Mouse (Mus musculus): ENCODE measurements around the gene Taok2. TPM values are rescaled to one million over a fixed set of nuclear protein-coding genes. Genes with fewer than 3 reads are reported as not detected.

Gene Taok2
- polyA plus RNA-seq, 1 experiment from 2014 or later: 52.8 TPM

Other genes starting within 250 kb of the Taok2 start
- 54.9 and 56.5 TPM in 2 replicates for gene Sgf29, start 235.4 kb downstream of the Taok2 start, polyA plus RNA-seq (2015; fragmentation: Nextera tagmentation; extraction: Ambion mirVana)
- 11.9 and 12.0 TPM in 2 replicates for gene Sult1a1, start 208.3 kb downstream of the Taok2 start, polyA plus RNA-seq (2015; fragmentation: Nextera tagmentation; extraction: Ambion mirVana)
- gene Bola2, start 189.3 kb downstream of the Taok2 start, polyA plus RNA-seq (2015; fragmentation: Nextera tagmentation; extraction: Ambion mirVana): 130 and 133 TPM in 2 replicates
- 13.4 and 15.0 TPM in 2 replicates for gene Slx1b, start 188.9 kb downstream of the Taok2 start, polyA plus RNA-seq (2015; fragmentation: Nextera tagmentation; extraction: Ambion mirVana)
- gene Coro1a, start 176.9 kb downstream of the Taok2 start, polyA plus RNA-seq (2015; fragmentation: Nextera tagmentation; extraction: Ambion mirVana): 119 and 125 TPM in 2 replicates
- gene Mapk3, start 125.1 kb downstream of the Taok2 start, polyA plus RNA-seq (2015; fragmentation: Nextera tagmentation; extraction: Ambion mirVana): 114 and 119 TPM in 2 replicates
- 1.4 and 1.5 TPM in 2 replicates for gene Gdpd3, start 118.4 kb downstream of the Taok2 start, polyA plus RNA-seq (2015; fragmentation: Nextera tagmentation; extraction: Ambion mirVana)
- gene Ypel3, start 107.7 kb downstream of the Taok2 start, polyA plus RNA-seq (2015; fragmentation: Nextera tagmentation; extraction: Ambion mirVana): 187 and 200 TPM in 2 replicates
- 0.29 and 0.55 TPM in 2 replicates for gene Tbx6, start 103.2 kb downstream of the Taok2 start, polyA plus RNA-seq (2015; fragmentation: Nextera tagmentation; extraction: Ambion mirVana)
- gene Ppp4c, start 92.2 kb downstream of the Taok2 start, polyA plus RNA-seq (2015; fragmentation: Nextera tagmentation; extraction: Ambion mirVana): 157 and 165 TPM in 2 replicates
- 52.8 and 59.4 TPM in 2 replicates for gene Fam57b, start 87.0 kb downstream of the Taok2 start, polyA plus RNA-seq (2015; fragmentation: Nextera tagmentation; extraction: Ambion mirVana)
- 0.49 TPM in 1 of 2 replicates, not detected in the other for gene 4930451I11Rik, start 53.1 kb downstream of the Taok2 start, polyA plus RNA-seq (2015; fragmentation: Nextera tagmentation; extraction: Ambion mirVana)
- 31.1 and 34.0 TPM in 2 replicates for gene Doc2a, start 37.3 kb downstream of the Taok2 start, polyA plus RNA-seq (2015; fragmentation: Nextera tagmentation; extraction: Ambion mirVana)
- gene Hirip3, start 22.7 kb downstream of the Taok2 start, polyA plus RNA-seq (2015; fragmentation: Nextera tagmentation; extraction: Ambion mirVana): 21.1 and 23.6 TPM in 2 replicates
- 88.3 and 100 TPM in 2 replicates for gene Ino80e, start 22.3 kb downstream of the Taok2 start, polyA plus RNA-seq (2015; fragmentation: Nextera tagmentation; extraction: Ambion mirVana)
- 34.0 and 35.9 TPM in 2 replicates for gene Tmem219, start 38.2 kb upstream of the Taok2 start, polyA plus RNA-seq (2015; fragmentation: Nextera tagmentation; extraction: Ambion mirVana)
- 126 and 134 TPM in 2 replicates for gene Kctd13, start 44.2 kb upstream of the Taok2 start, polyA plus RNA-seq (2015; fragmentation: Nextera tagmentation; extraction: Ambion mirVana)
- 9.4 and 11.5 TPM in 2 replicates for gene Asphd1, start 64.9 kb upstream of the Taok2 start, polyA plus RNA-seq (2015; fragmentation: Nextera tagmentation; extraction: Ambion mirVana)
- gene Sez6l2, start 65.9 kb upstream of the Taok2 start, polyA plus RNA-seq (2015; fragmentation: Nextera tagmentation; extraction: Ambion mirVana): 54.9 and 56.7 TPM in 2 replicates
- gene Cdipt, start 91.2 kb upstream of the Taok2 start, polyA plus RNA-seq (2015; fragmentation: Nextera tagmentation; extraction: Ambion mirVana): 160 and 162 TPM in 2 replicates
- gene Cdiptos, start 91.4 kb upstream of the Taok2 start, polyA plus RNA-seq (2015; fragmentation: Nextera tagmentation; extraction: Ambion mirVana): 1.2 and 1.6 TPM in 2 replicates
- 3.9 and 4.8 TPM in 2 replicates for gene Mvp, start 129.9 kb upstream of the Taok2 start, polyA plus RNA-seq (2015; fragmentation: Nextera tagmentation; extraction: Ambion mirVana)
- gene Pagr1b, start 131.8 kb upstream of the Taok2 start, polyA plus RNA-seq (2015; fragmentation: Nextera tagmentation; extraction: Ambion mirVana): 0.31 TPM in 1 of 2 replicates, not detected in the other
- 26.9 and 55.8 TPM in 2 replicates for gene Pagr1a, start 132.6 kb upstream of the Taok2 start, polyA plus RNA-seq (2015; fragmentation: Nextera tagmentation; extraction: Ambion mirVana)
- gene Gm42742, start 136.4 kb upstream of the Taok2 start, polyA plus RNA-seq (2015; fragmentation: Nextera tagmentation; extraction: Ambion mirVana): 47.5 and 81.5 TPM in 2 replicates
- gene Prrt2, start 136.5 kb upstream of the Taok2 start, polyA plus RNA-seq (2015; fragmentation: Nextera tagmentation; extraction: Ambion mirVana): 71.4 and 84.6 TPM in 2 replicates
- 53.9 and 55.0 TPM in 2 replicates for gene Maz, start 142.3 kb upstream of the Taok2 start, polyA plus RNA-seq (2015; fragmentation: Nextera tagmentation; extraction: Ambion mirVana)
- gene Kif22, start 157.8 kb upstream of the Taok2 start, polyA plus RNA-seq (2015; fragmentation: Nextera tagmentation; extraction: Ambion mirVana): 22.2 and 29.8 TPM in 2 replicates
- not detected in 2 replicates for gene Zg16, start 202.6 kb upstream of the Taok2 start, polyA plus RNA-seq (2015; fragmentation: Nextera tagmentation; extraction: Ambion mirVana)
- gene AI467606, start 206.7 kb upstream of the Taok2 start, polyA plus RNA-seq (2015; fragmentation: Nextera tagmentation; extraction: Ambion mirVana): 2.2 and 2.4 TPM in 2 replicates
- 1.1 TPM in 2 replicates for gene Qprt, start 237.5 kb upstream of the Taok2 start, polyA plus RNA-seq (2015; fragmentation: Nextera tagmentation; extraction: Ambion mirVana)